ENCODE assay signal across 24 mouse cellular contexts in the genomic region with DNA sequence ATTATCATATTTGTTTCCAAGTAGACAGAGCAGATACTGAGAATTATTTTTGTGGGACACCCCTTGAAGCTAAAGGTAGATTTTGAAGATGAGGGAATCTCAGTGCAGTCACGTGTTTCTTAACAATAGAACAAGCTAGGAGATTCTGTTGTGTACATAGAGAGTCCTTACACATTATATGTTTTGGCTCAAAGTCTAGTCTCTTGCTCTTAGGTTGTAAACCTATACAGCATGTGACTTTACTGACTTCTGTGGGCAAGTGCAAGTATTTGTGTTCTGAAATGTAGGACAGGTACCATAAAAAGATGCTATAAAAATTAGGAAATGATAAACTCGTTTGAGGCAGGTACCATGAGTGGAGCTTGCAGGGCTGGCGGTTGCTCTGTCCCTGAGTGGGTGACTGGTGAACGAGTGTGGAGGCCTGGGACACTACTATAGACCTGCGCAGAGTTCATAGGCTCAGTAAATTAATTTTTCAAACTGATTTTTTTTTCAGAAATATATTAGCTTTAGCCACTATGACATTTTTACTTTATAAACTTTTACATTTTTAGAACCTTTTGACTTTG. TPM values are rescaled to one million over a fixed set of nuclear protein-coding genes. Genes with fewer than 3 reads are reported as not detected.
A peak's percentile ranks its signal among the peaks of the same experiment; 100 is the strongest.
DNase-seq lines count a peak whose midpoint lies in the region; ATAC-seq and TF ChIP-seq lines count a peak whose summit lies in the region.
"Had no signal": no experiment of that assay in that cellular context is flagged by ENCODE, and none has a peak within 500 bp of the region (broad histone marks: within the 10 kb centered on the region; RNA-seq: fewer than 3 reads in every experiment).

No protein-coding gene starts in this region.

- ATAC-seq in intestine, embryonic 14.5 days (replicated peaks; ENCODE audit: low FRiP score, low TSS enrichment, low read depth), result peak; percentile 80
- ATAC-seq in intestine, embryonic 15.5 days, result peak; percentile 88
- peak; percentile 87 for ATAC-seq in intestine, embryonic 16.5 days
- ATAC-seq in intestine, postnatal 0 days, result peak; percentile 90
- no peak for ATAC-seq in stomach, postnatal 0 days (ENCODE audit: low FRiP score, low TSS enrichment)
- ATAC-seq: activated CD4-positive, CD25-positive, alpha-beta regulatory T cell, adult 4 months; CD4-positive, CD25-positive, alpha-beta regulatory T cell, adult 4 months; Patski had no signal

- H3K4me2 ChIP-seq in intestine, embryonic 14.5 days (ENCODE audit: low read length), result no peak overlapping the region
- H3K4me2 ChIP-seq in intestine, embryonic 15.5 days (replicated peaks), result no peak overlapping the region
- H3K4me2 ChIP-seq in intestine, embryonic 16.5 days (ENCODE audit: low read depth, low read length), result no peak overlapping the region
- H3K4me2 ChIP-seq in intestine, postnatal 0 days (replicated peaks; ENCODE audit: low read depth), result no peak overlapping the region
- no peak overlapping the region for H3K4me2 ChIP-seq in stomach, postnatal 0 days (replicated peaks; ENCODE audit: low read depth)

- no peaks in the 10 kb centered on the region for H3K36me3 ChIP-seq in intestine, embryonic 14.5 days (ENCODE audit: control insufficient read depth, insufficient read depth, low read length)
- no peaks in the 10 kb centered on the region for H3K36me3 ChIP-seq in intestine, embryonic 15.5 days
- no peaks in the 10 kb centered on the region for H3K36me3 ChIP-seq in intestine, embryonic 16.5 days (ENCODE audit: control insufficient read depth, insufficient read depth, low read length)
- H3K36me3 ChIP-seq in intestine, postnatal 0 days (ENCODE audit: control insufficient read depth, insufficient read depth), result no peaks in the 10 kb centered on the region
- H3K36me3 ChIP-seq in stomach, postnatal 0 days (ENCODE audit: control insufficient read depth, insufficient read depth, low read length), result no peaks in the 10 kb centered on the region
- H3K36me3 ChIP-seq: G1E had no signal

- TF ChIP-seq CTCF in intestine, postnatal 0 days (IDR thresholded peaks at IDR 0.05; ENCODE audit: low read depth), result no peak
- no peak for TF ChIP-seq CTCF in stomach, postnatal 0 days (IDR thresholded peaks at IDR 0.05; ENCODE audit: low read depth)

- H3K9me3 ChIP-seq in intestine, embryonic 14.5 days (ENCODE audit: control insufficient read depth, low read length), result no peaks in the 10 kb centered on the region
- H3K9me3 ChIP-seq in intestine, embryonic 15.5 days, result no peaks in the 10 kb centered on the region
- H3K9me3 ChIP-seq in intestine, embryonic 16.5 days (ENCODE audit: control insufficient read depth, low read length), result no peaks in the 10 kb centered on the region
- H3K9me3 ChIP-seq in intestine, postnatal 0 days (ENCODE audit: control insufficient read depth), result no peaks in the 10 kb centered on the region
- no peaks in the 10 kb centered on the region for H3K9me3 ChIP-seq in stomach, postnatal 0 days (ENCODE audit: control insufficient read depth, low read length)
- H3K9me3 ChIP-seq: G1E had no signal

- no peak for TF ChIP-seq EP300 in stomach, postnatal 0 days (optimal IDR thresholded peaks at IDR 0.05)

- DNase-seq in intestine, embryonic 14.5 days (ENCODE audit: low spot score), result no peak
- no peak for DNase-seq in frontal cortex, postnatal 25 days (ENCODE audit: low spot score in 2 of 2)
- DNase-seq in ovary, adult 18-20 months (ENCODE audit: low spot score), result no peak
- no peak for DNase-seq in stomach, postnatal 0 days (ENCODE audit: low spot score)
- no peak for DNase-seq in thymus, postnatal 25 days
- DNase-seq: adrenal gland, adult 2 months; adrenal gland, adult 8-10 months; adrenal gland, postnatal 10 days; adrenal gland, postnatal 14 days; adrenal gland, postnatal 25 days; adrenal gland, postnatal 36 days; B cell, adult 2 months; cerebellum, adult 11 months; cerebellum, adult 11-12 months had no signal

- 72% methylated on average over 5 of the region's 5 CpGs for WGBS in intestine, embryonic 14.5 days
- WGBS in intestine, embryonic 15.5 days, result 54% methylated on average over 5 of the region's 5 CpGs
- 59% methylated on average over 5 of the region's 5 CpGs for WGBS in intestine, embryonic 16.5 days
- WGBS in intestine, postnatal 0 days, result 39% methylated on average over 5 of the region's 5 CpGs
- WGBS in stomach, postnatal 0 days, result 78% methylated on average over 5 of the region's 5 CpGs

- H3K27ac ChIP-seq in intestine, embryonic 14.5 days (ENCODE audit: low read depth), result no peak overlapping the region
- H3K27ac ChIP-seq in intestine, embryonic 15.5 days, result no peak overlapping the region
- peak overlapping the region; percentile 30; the same call in 1 of the 2 replicates for H3K27ac ChIP-seq in intestine, embryonic 16.5 days (ENCODE audit: low read length)
- no peak overlapping the region for H3K27ac ChIP-seq in intestine, postnatal 0 days (ENCODE audit: low read depth, low read length)
- no peak overlapping the region for H3K27ac ChIP-seq in stomach, postnatal 0 days (replicated peaks)

- H3K4me3 ChIP-seq in intestine, embryonic 14.5 days (ENCODE audit: low read depth, low read length), result no peak overlapping the region
- H3K4me3 ChIP-seq in intestine, embryonic 15.5 days (replicated peaks), result no peak overlapping the region
- no peak overlapping the region for H3K4me3 ChIP-seq in intestine, embryonic 16.5 days (ENCODE audit: low read length)
- H3K4me3 ChIP-seq in intestine, postnatal 0 days (ENCODE audit: low read depth, low read length), result no peak overlapping the region
- no peak overlapping the region for H3K4me3 ChIP-seq in stomach, postnatal 0 days (ENCODE audit: low read depth, low read length)

- no peaks in the 10 kb centered on the region for H3K27me3 ChIP-seq in intestine, embryonic 14.5 days (replicated peaks; ENCODE audit: control insufficient read depth, insufficient read depth, low read length)
- no peaks in the 10 kb centered on the region for H3K27me3 ChIP-seq in intestine, embryonic 15.5 days (replicated peaks)
- H3K27me3 ChIP-seq in intestine, embryonic 16.5 days (replicated peaks; ENCODE audit: control insufficient read depth, insufficient read depth, low read length), result no peaks in the 10 kb centered on the region
- no peaks in the 10 kb centered on the region for H3K27me3 ChIP-seq in intestine, postnatal 0 days (replicated peaks; ENCODE audit: control insufficient read depth, insufficient read depth, low read length)
- no peaks in the 10 kb centered on the region for H3K27me3 ChIP-seq in stomach, postnatal 0 days (ENCODE audit: control insufficient read depth, insufficient read depth, low read length)
- H3K27me3 ChIP-seq: CH12.LX, Patski had no signal

- no peaks in the 10 kb centered on the region; the same call in 1 of the 2 replicates for H3K4me1 ChIP-seq in intestine, embryonic 14.5 days (replicated peaks; ENCODE audit: control insufficient read depth, insufficient read depth, low read length)
- no peaks in the 10 kb centered on the region for H3K4me1 ChIP-seq in intestine, embryonic 15.5 days (replicated peaks)
- no peaks in the 10 kb centered on the region; the same call in 1 of the 2 replicates for H3K4me1 ChIP-seq in intestine, embryonic 16.5 days (ENCODE audit: control insufficient read depth, insufficient read depth, low read length)
- no peaks in the 10 kb centered on the region; the same call in none of the 2 replicates for H3K4me1 ChIP-seq in intestine, postnatal 0 days (replicated peaks; ENCODE audit: control insufficient read depth, insufficient read depth, low read length)
- H3K4me1 ChIP-seq in stomach, postnatal 0 days (replicated peaks; ENCODE audit: control insufficient read depth, insufficient read depth), result no peaks in the 10 kb centered on the region

- H3K9ac ChIP-seq in intestine, embryonic 14.5 days (ENCODE audit: low read length), result no peak overlapping the region
- H3K9ac ChIP-seq in intestine, embryonic 15.5 days, result no peak overlapping the region
- H3K9ac ChIP-seq in intestine, embryonic 16.5 days (ENCODE audit: low read depth, low read length), result no peak overlapping the region
- no peak overlapping the region for H3K9ac ChIP-seq in intestine, postnatal 0 days (ENCODE audit: low read depth, low read length)
- no peak overlapping the region for H3K9ac ChIP-seq in stomach, postnatal 0 days (ENCODE audit: low read length)

RNA-seq across cellular contexts. Expression of a gene that starts 9.1 kb away (rescaled TPM):
- polyA plus RNA-seq in intestine, embryonic 14.5 days (2014; fragmentation: Nextera tagmentation; extraction: Ambion mirVana), result 3.4 and 3.7 TPM in 2 replicates
- polyA plus RNA-seq in intestine, embryonic 15.5 days (2015; fragmentation: Nextera tagmentation; extraction: Ambion mirVana), result 3.6 and 3.9 TPM in 2 replicates
- 4.0 and 5.1 TPM in 2 replicates for polyA plus RNA-seq in intestine, embryonic 16.5 days (2015; fragmentation: Nextera tagmentation; extraction: Ambion mirVana)
- polyA plus RNA-seq in intestine, postnatal 0 days (2015; fragmentation: Nextera tagmentation; extraction: Ambion mirVana), result 13.2 and 28.1 TPM in 2 replicates
- polyA plus RNA-seq in stomach, postnatal 0 days (2015; fragmentation: Nextera tagmentation; extraction: Ambion mirVana), result 6.2 and 15.2 TPM in 2 replicates
- polyA plus RNA-seq: adrenal gland, adult 2 months; C2C12; G1E had no signal

RNA-seq across cellular contexts. Expression of a gene that starts 46.8 kb away (rescaled TPM):
- polyA plus RNA-seq in intestine, embryonic 14.5 days (2014; fragmentation: Nextera tagmentation; extraction: Ambion mirVana), result not detected in 2 replicates
- not detected in 2 replicates for polyA plus RNA-seq in intestine, embryonic 15.5 days (2015; fragmentation: Nextera tagmentation; extraction: Ambion mirVana)
- not detected in 2 replicates for polyA plus RNA-seq in intestine, embryonic 16.5 days (2015; fragmentation: Nextera tagmentation; extraction: Ambion mirVana)
- polyA plus RNA-seq in intestine, postnatal 0 days (2015; fragmentation: Nextera tagmentation; extraction: Ambion mirVana), result 0.12 TPM in 1 of 2 replicates, not detected in the other
- not detected in 2 replicates for polyA plus RNA-seq in stomach, postnatal 0 days (2015; fragmentation: Nextera tagmentation; extraction: Ambion mirVana)
- polyA plus RNA-seq: activated CD4-positive, CD25-positive, alpha-beta regulatory T cell, adult 4 months; adrenal gland, adult 2 months; brain, embryonic 14.5 days; C2C12; CD4-positive, CD25-positive, alpha-beta regulatory T cell, adult 4 months; G1E; Patski had no signal

RNA-seq across cellular contexts. Expression of a gene that starts 48.3 kb away (rescaled TPM):
- not detected in 2 replicates for polyA plus RNA-seq in intestine, embryonic 14.5 days (2014; fragmentation: Nextera tagmentation; extraction: Ambion mirVana)
- not detected in 2 replicates for polyA plus RNA-seq in intestine, embryonic 15.5 days (2015; fragmentation: Nextera tagmentation; extraction: Ambion mirVana)
- polyA plus RNA-seq in intestine, embryonic 16.5 days (2015; fragmentation: Nextera tagmentation; extraction: Ambion mirVana), result not detected in 2 replicates
- polyA plus RNA-seq in intestine, postnatal 0 days (2015; fragmentation: Nextera tagmentation; extraction: Ambion mirVana), result not detected in 2 replicates
- not detected in 2 replicates for polyA plus RNA-seq in stomach, postnatal 0 days (2015; fragmentation: Nextera tagmentation; extraction: Ambion mirVana)
- polyA plus RNA-seq: activated CD4-positive, CD25-positive, alpha-beta regulatory T cell, adult 4 months; adrenal gland, adult 2 months; brain, embryonic 14.5 days; C2C12; CD4-positive, CD25-positive, alpha-beta regulatory T cell, adult 4 months; G1E; Patski had no signal

RNA-seq across cellular contexts. Expression of a gene that starts 52.1 kb away (rescaled TPM):
- 0.22 TPM in 1 of 2 replicates, not detected in the other for polyA plus RNA-seq in intestine, embryonic 14.5 days (2014; fragmentation: Nextera tagmentation; extraction: Ambion mirVana)
- 0.18 TPM in 1 of 2 replicates, not detected in the other for polyA plus RNA-seq in intestine, embryonic 15.5 days (2015; fragmentation: Nextera tagmentation; extraction: Ambion mirVana)
- not detected in 2 replicates for polyA plus RNA-seq in intestine, embryonic 16.5 days (2015; fragmentation: Nextera tagmentation; extraction: Ambion mirVana)
- polyA plus RNA-seq in intestine, postnatal 0 days (2015; fragmentation: Nextera tagmentation; extraction: Ambion mirVana), result not detected in 2 replicates
- 0.12 and 0.18 TPM in 2 replicates for polyA plus RNA-seq in stomach, postnatal 0 days (2015; fragmentation: Nextera tagmentation; extraction: Ambion mirVana)
- polyA plus RNA-seq: adrenal gland, adult 2 months; C2C12; CD4-positive, CD25-positive, alpha-beta regulatory T cell, adult 4 months; G1E had no signal
